Mouse (Mus musculus) spleen, postnatal 10 days (tissue): ENCODE results near the gene Rap2b.

Experiments used
- DNase-seq, 2 experiments: peaks; one replicate each; pipeline ENCODE4 v3.0.0; 2021 to 2022; ENCODE audit warnings: low spot score in 2 of 2

The Rap2b gene

GRCm38 (mm10) chr3:61361338-61361737 is at the start of gene Rap2b:
Rap2b (plus strand) TSS chr3:61361638.
- no peak for DNase-seq

- DNase-seq, result no peak
Observed at GRCm38 (mm10) chr3:61315002-61315401, 46.4 kb upstream of the Rap2b start.

- no peak for DNase-seq
Observed at GRCm38 (mm10) chr3:61320031-61320430, 41.4 kb upstream of the Rap2b start.

GRCm38 (mm10) chr3:61321632-61322031 is 39.8 kb upstream of the Rap2b start:
- DNase-seq, result no peak

- DNase-seq, result no peak
Observed at GRCm38 (mm10) chr3:61336205-61336604, 25.2 kb upstream of the Rap2b start.

GRCm38 (mm10) chr3:61337230-61337629 is 24.2 kb upstream of the Rap2b start:
- DNase-seq, result no peak

GRCm38 (mm10) chr3:61340321-61340720 is 21.1 kb upstream of the Rap2b start:
- no peak for DNase-seq

GRCm38 (mm10) chr3:61344031-61344430 is 17.4 kb upstream of the Rap2b start:
- no peak for DNase-seq

GRCm38 (mm10) chr3:61345636-61346035 is 15.8 kb upstream of the Rap2b start:
- no peak for DNase-seq

GRCm38 (mm10) chr3:61348036-61348614 is 13.3 kb upstream of the Rap2b start:
- DNase-seq, result no peak

- no peak for DNase-seq
Observed at GRCm38 (mm10) chr3:61349433-61349832, 12.0 kb upstream of the Rap2b start.

- no peak for DNase-seq
Observed at GRCm38 (mm10) chr3:61355464-61355863, 6.0 kb upstream of the Rap2b start.

GRCm38 (mm10) chr3:61358107-61358506 is 3.3 kb upstream of the Rap2b start:
- peak in 1 of 2 experiments; percentile 33 for DNase-seq

GRCm38 (mm10) chr3:61358756-61359293 is 2.6 kb upstream of the Rap2b start:
- no peak for DNase-seq

GRCm38 (mm10) chr3:61362821-61363160 is 1.4 kb downstream of the Rap2b start:
- DNase-seq, result no peak

GRCm38 (mm10) chr3:61363161-61363988 is 1.9 kb downstream of the Rap2b start:
- peak; percentile 41 to 76 for DNase-seq

- DNase-seq, result peak; percentile 84 to 95
Observed at GRCm38 (mm10) chr3:61363989-61364660, 2.7 kb downstream of the Rap2b start.

GRCm38 (mm10) chr3:61364661-61364977 is 3.2 kb downstream of the Rap2b start:
- no peak for DNase-seq

- peak; percentile 59 to 70 for DNase-seq
Observed at GRCm38 (mm10) chr3:61364978-61365778, 3.7 kb downstream of the Rap2b start.

GRCm38 (mm10) chr3:61365779-61366373 is 4.4 kb downstream of the Rap2b start, which contains the start of gene B430305J03Rik:
B430305J03Rik (minus strand) TSS chr3:61365951.
- peak in 1 of 2 experiments; percentile 38 for DNase-seq

GRCm38 (mm10) chr3:61368446-61368845 is 7.0 kb downstream of the Rap2b start:
- DNase-seq, result no peak
